Comparison of ENCODE assay signal across 26 mouse cellular contexts in genomic region chr12:81685981-81686380, GRCm38 (mm10). TPM values are rescaled to one million over a fixed set of nuclear protein-coding genes. Genes with fewer than 3 reads are reported as not detected.
DNase-seq lines count a peak whose midpoint lies in the region; ATAC-seq lines count a peak whose summit lies in the region.
"Had no signal": no experiment of that assay in that cellular context is flagged by ENCODE, and none has a peak within 500 bp of the region (broad histone marks: within the 10 kb centered on the region; RNA-seq: fewer than 3 reads in every experiment).

No protein-coding gene starts in this region.

- H3K27ac ChIP-seq in forebrain, embryonic 11.5 days (ENCODE audit: low read depth, low read length) = no peak overlapping the region
- no peak overlapping the region for H3K27ac ChIP-seq in forebrain, embryonic 15.5 days (replicated peaks)
- H3K27ac ChIP-seq in forebrain, embryonic 12.5 days = peak overlapping the region; percentile 50; the same call in 1 of the 2 replicates
- H3K27ac ChIP-seq in midbrain, embryonic 11.5 days (ENCODE audit: low read depth, low read length) = peak overlapping the region; percentile 10; the same call in 1 of the 2 replicates
- H3K27ac ChIP-seq in neural tube, embryonic 14.5 days (ENCODE audit: low read depth, low read length) = no peak overlapping the region; the same call in 1 of the 2 replicates
- H3K27ac ChIP-seq: embryonic facial prominence, embryonic 15.5 days; left cerebral cortex, adult 2 months had no signal

- no peak for DNase-seq in forebrain, embryonic 11.5 days (ENCODE audit: low spot score)
- no peak for DNase-seq in midbrain, embryonic 11.5 days (ENCODE audit: low spot score, missing footprints)
- no peak for DNase-seq in lung, postnatal 36 days
- DNase-seq in kidney, postnatal 4 days = no peak
- DNase-seq in adrenal gland, postnatal 14 days = no peak
- DNase-seq: adrenal gland, postnatal 36 days; cerebellum, adult 18-20 months; cerebellum, postnatal 36 days; heart, postnatal 14 days; kidney, adult 8-10 months; kidney, postnatal 14 days; lung, adult 18-20 months; lung, postnatal 14 days; right cerebral cortex, adult 18-20 months; thymus, postnatal 4 days had no signal

- 0 out of 2 replicates have a peak overlapping the region, but pooled peaks have one; percentile 16 for H3K4me2 ChIP-seq in forebrain, embryonic 11.5 days (ENCODE audit: low read depth, low read length, severe bottlenecking)
- no peak overlapping the region for H3K4me2 ChIP-seq in forebrain, embryonic 15.5 days (replicated peaks)
- H3K4me2 ChIP-seq in forebrain, embryonic 12.5 days = peak overlapping the region; percentile 32
- H3K4me2 ChIP-seq in midbrain, embryonic 11.5 days = no peak overlapping the region
- H3K4me2 ChIP-seq in neural tube, embryonic 14.5 days (ENCODE audit: low read depth, low read length) = no peak overlapping the region
- H3K4me2 ChIP-seq: embryonic facial prominence, embryonic 15.5 days; heart, embryonic 12.5 days; liver, embryonic 11.5 days had no signal

- H3K4me1 ChIP-seq in forebrain, embryonic 11.5 days (replicated peaks; ENCODE audit: control insufficient read depth, insufficient read depth, low read length) = peaks cover 10% of the 10 kb centered on the region; the same call in 1 of the 2 replicates
- peaks cover 11% of the 10 kb centered on the region for H3K4me1 ChIP-seq in forebrain, embryonic 15.5 days
- H3K4me1 ChIP-seq in forebrain, embryonic 12.5 days = peaks cover 29% of the 10 kb centered on the region
- H3K4me1 ChIP-seq in midbrain, embryonic 11.5 days (ENCODE audit: control insufficient read depth, insufficient read depth, low read length) = peaks cover 6% of the 10 kb centered on the region; the same call in 1 of the 2 replicates
- no peaks in the 10 kb centered on the region for H3K4me1 ChIP-seq in neural tube, embryonic 14.5 days (ENCODE audit: control insufficient read depth, insufficient read depth, low read length)
- H3K4me1 ChIP-seq: embryonic facial prominence, embryonic 15.5 days had no signal

- no peaks in the 10 kb centered on the region for H3K27me3 ChIP-seq in forebrain, embryonic 11.5 days (ENCODE audit: control insufficient read depth, insufficient read depth, low read length)
- no peaks in the 10 kb centered on the region for H3K27me3 ChIP-seq in forebrain, embryonic 15.5 days
- H3K27me3 ChIP-seq in forebrain, embryonic 12.5 days = peaks cover 13% of the 10 kb centered on the region; the same call in 1 of the 2 replicates
- H3K27me3 ChIP-seq in midbrain, embryonic 11.5 days (ENCODE audit: control insufficient read depth, insufficient read depth, low read length) = no peaks in the 10 kb centered on the region; the same call in 1 of the 2 replicates
- no peaks in the 10 kb centered on the region for H3K27me3 ChIP-seq in neural tube, embryonic 14.5 days (ENCODE audit: control insufficient read depth, insufficient read depth, low read length)
- H3K27me3 ChIP-seq: CH12.LX; heart, embryonic 12.5 days had no signal

- ATAC-seq in forebrain, embryonic 11.5 days (replicated peaks; ENCODE audit: low FRiP score) = peak; percentile 43
- ATAC-seq in forebrain, embryonic 15.5 days (replicated peaks) = no peak
- ATAC-seq in forebrain, embryonic 12.5 days (ENCODE audit: low FRiP score) = no peak; the same call in 1 of the 2 replicates
- ATAC-seq in midbrain, embryonic 11.5 days (ENCODE audit: low FRiP score) = peak; percentile 35; the same call in 1 of the 2 replicates
- ATAC-seq in neural tube, embryonic 14.5 days (ENCODE audit: low read depth) = peak; percentile 29; the same call in 1 of the 2 replicates

- no peaks in the 10 kb centered on the region for H3K36me3 ChIP-seq in forebrain, embryonic 11.5 days (ENCODE audit: control insufficient read depth, insufficient read depth, low read length)
- H3K36me3 ChIP-seq in forebrain, embryonic 15.5 days = no peaks in the 10 kb centered on the region
- H3K36me3 ChIP-seq in forebrain, embryonic 12.5 days (replicated peaks) = no peaks in the 10 kb centered on the region
- no peaks in the 10 kb centered on the region for H3K36me3 ChIP-seq in midbrain, embryonic 11.5 days (ENCODE audit: control insufficient read depth, insufficient read depth, low read length)
- H3K36me3 ChIP-seq in neural tube, embryonic 14.5 days (ENCODE audit: control insufficient read depth, insufficient read depth, low read length) = no peaks in the 10 kb centered on the region
- H3K36me3 ChIP-seq: embryonic facial prominence, embryonic 15.5 days; heart, embryonic 12.5 days had no signal

- WGBS in forebrain, embryonic 11.5 days = 18% methylated on average over 3 of the region's 3 CpGs
- 17% methylated on average over 3 of the region's 3 CpGs for WGBS in forebrain, embryonic 15.5 days
- 18% methylated on average over 3 of the region's 3 CpGs for WGBS in forebrain, embryonic 12.5 days
- WGBS in midbrain, embryonic 11.5 days = 33% methylated on average over 3 of the region's 3 CpGs
- 41% methylated on average over 3 of the region's 3 CpGs for WGBS in neural tube, embryonic 14.5 days

- H3K9me3 ChIP-seq in forebrain, embryonic 11.5 days (ENCODE audit: control insufficient read depth, low read length) = no peaks in the 10 kb centered on the region
- H3K9me3 ChIP-seq in forebrain, embryonic 15.5 days = no peaks in the 10 kb centered on the region
- no peaks in the 10 kb centered on the region for H3K9me3 ChIP-seq in forebrain, embryonic 12.5 days
- H3K9me3 ChIP-seq in midbrain, embryonic 11.5 days (ENCODE audit: control insufficient read depth, low read length) = no peaks in the 10 kb centered on the region
- no peaks in the 10 kb centered on the region for H3K9me3 ChIP-seq in neural tube, embryonic 14.5 days (ENCODE audit: control insufficient read depth, low read length)
- H3K9me3 ChIP-seq: embryonic facial prominence, embryonic 15.5 days; heart, embryonic 12.5 days; megakaryocyte, embryonic 14.5 days had no signal

- no peak overlapping the region for H3K9ac ChIP-seq in forebrain, embryonic 11.5 days (ENCODE audit: low read length)
- no peak overlapping the region for H3K9ac ChIP-seq in forebrain, embryonic 15.5 days (replicated peaks)
- H3K9ac ChIP-seq in forebrain, embryonic 12.5 days = no peak overlapping the region
- H3K9ac ChIP-seq in midbrain, embryonic 11.5 days (ENCODE audit: low read length) = no peak overlapping the region
- no peak overlapping the region for H3K9ac ChIP-seq in neural tube, embryonic 14.5 days (replicated peaks; ENCODE audit: low read depth, low read length)
- H3K9ac ChIP-seq: embryonic facial prominence, embryonic 15.5 days; heart, embryonic 12.5 days had no signal

- H3K4me3 ChIP-seq in forebrain, embryonic 11.5 days (ENCODE audit: low read depth, low read length) = no peak overlapping the region
- H3K4me3 ChIP-seq in forebrain, embryonic 15.5 days = no peak overlapping the region
- H3K4me3 ChIP-seq in forebrain, embryonic 12.5 days (replicated peaks) = no peak overlapping the region
- no peak overlapping the region for H3K4me3 ChIP-seq in midbrain, embryonic 11.5 days (ENCODE audit: low read depth, low read length)
- H3K4me3 ChIP-seq in neural tube, embryonic 14.5 days (ENCODE audit: low read depth, low read length) = no peak overlapping the region
- H3K4me3 ChIP-seq: embryonic facial prominence, embryonic 15.5 days; heart, embryonic 12.5 days; left cerebral cortex, adult 2 months; megakaryocyte, embryonic 14.5 days; myocyte had no signal

RNA-seq across cellular contexts. Expression of gene Ttc9, which starts 54.9 kb away (rescaled TPM):
- polyA plus RNA-seq in forebrain, embryonic 11.5 days (2014; fragmentation: Nextera tagmentation; extraction: Ambion mirVana) = 2.9 and 3.1 TPM in 2 replicates
- 17.5 and 18.7 TPM in 2 replicates for polyA plus RNA-seq in forebrain, embryonic 15.5 days (2015; fragmentation: Nextera tagmentation; extraction: Ambion mirVana)
- polyA plus RNA-seq in forebrain, embryonic 12.5 days (2016; fragmentation: Nextera tagmentation; extraction: Ambion mirVana) = 5.7 and 7.6 TPM in 2 replicates
- 2.0 TPM in 2 replicates for polyA plus RNA-seq in midbrain, embryonic 11.5 days (2014; fragmentation: Nextera tagmentation; extraction: Ambion mirVana)
- polyA plus RNA-seq in neural tube, embryonic 14.5 days (2014; fragmentation: Nextera tagmentation; extraction: Ambion mirVana) = 15.9 and 19.7 TPM in 2 replicates
- 3.0 and 4.4 TPM in 2 replicates for total RNA-seq in adrenal gland, postnatal 14 days (2021)
- total RNA-seq: CH12.LX, MEL had no signal

Comparison
In these comparisons a context has a peak if more than half of its experiments do, and no peak if none do; other contexts are left out.
1. ATAC-seq: peak in forebrain, embryonic 11.5 days (single experiment), midbrain, embryonic 11.5 days (single experiment) and neural tube, embryonic 14.5 days (single experiment); none in forebrain, embryonic 15.5 days (single experiment) and forebrain, embryonic 12.5 days (single experiment).
2. H3K27ac ChIP-seq: peak in forebrain, embryonic 12.5 days (single experiment) and midbrain, embryonic 11.5 days (single experiment); none in forebrain, embryonic 11.5 days (single experiment), forebrain, embryonic 15.5 days (single experiment) and neural tube, embryonic 14.5 days (single experiment).
3. H3K4me2 ChIP-seq: peak in forebrain, embryonic 11.5 days (single experiment) and forebrain, embryonic 12.5 days (single experiment); none in forebrain, embryonic 15.5 days (single experiment), midbrain, embryonic 11.5 days (single experiment) and neural tube, embryonic 14.5 days (single experiment).